Mouse (Mus musculus) heart, adult 2 months (tissue): ENCODE data around the gene Rpl6.
"Not testable (repeated sequence)": the region's sequence is repeated elsewhere in the genome, so short reads cannot be mapped to it uniquely, and the experiment has no call there.

ENCODE experiments used
- CTCF ChIP-seq: fragments of 200-600 bp; IDR thresholded peaks from 2 replicates; pipeline ENCODE4 v1.8.1; 2022; ENCODE audit warnings: antibody characterized with exemption, mild to moderate bottlenecking, moderate library complexity
- EP300 ChIP-seq: fragments of 200-500 bp; IDR thresholded peaks from 2 replicates; pipeline ENCODE4 v1.6.1; 2011; ENCODE audit warnings: low read depth, low read length, control low read depth; ENCODE audit not compliant: insufficient read depth

GRCm38 (mm10) chr5:121216584-121217312 is 12.5 kb downstream of the Rpl6 start:
- TF ChIP-seq CTCF, EP300: not testable (repeated sequence)
